Mouse (Mus musculus): ENCODE results near the gene Slc35c1.

The Slc35c1 gene

GRCm38 (mm10) chr2:92435023-92435422, 25.3 kb downstream of the Slc35c1 start:
- DNase-seq (ENCODE audit: low spot score in 2 of 2) = no peak

GRCm38 (mm10) chr2:92434375-92434745, 26.0 kb downstream of the Slc35c1 start:
- DNase-seq (ENCODE audit: low spot score in 2 of 2) = no peak

- peak; percentile 95 to 98 for DNase-seq (ENCODE audit: low spot score in 2 of 2)
These were observed 26.6 kb downstream of the Slc35c1 start, which contains the start of gene Cry2 for GRCm38 (mm10) chr2:92433578-92434374. Cry2 (minus strand) TSS chr2:92434043.

DNA sequence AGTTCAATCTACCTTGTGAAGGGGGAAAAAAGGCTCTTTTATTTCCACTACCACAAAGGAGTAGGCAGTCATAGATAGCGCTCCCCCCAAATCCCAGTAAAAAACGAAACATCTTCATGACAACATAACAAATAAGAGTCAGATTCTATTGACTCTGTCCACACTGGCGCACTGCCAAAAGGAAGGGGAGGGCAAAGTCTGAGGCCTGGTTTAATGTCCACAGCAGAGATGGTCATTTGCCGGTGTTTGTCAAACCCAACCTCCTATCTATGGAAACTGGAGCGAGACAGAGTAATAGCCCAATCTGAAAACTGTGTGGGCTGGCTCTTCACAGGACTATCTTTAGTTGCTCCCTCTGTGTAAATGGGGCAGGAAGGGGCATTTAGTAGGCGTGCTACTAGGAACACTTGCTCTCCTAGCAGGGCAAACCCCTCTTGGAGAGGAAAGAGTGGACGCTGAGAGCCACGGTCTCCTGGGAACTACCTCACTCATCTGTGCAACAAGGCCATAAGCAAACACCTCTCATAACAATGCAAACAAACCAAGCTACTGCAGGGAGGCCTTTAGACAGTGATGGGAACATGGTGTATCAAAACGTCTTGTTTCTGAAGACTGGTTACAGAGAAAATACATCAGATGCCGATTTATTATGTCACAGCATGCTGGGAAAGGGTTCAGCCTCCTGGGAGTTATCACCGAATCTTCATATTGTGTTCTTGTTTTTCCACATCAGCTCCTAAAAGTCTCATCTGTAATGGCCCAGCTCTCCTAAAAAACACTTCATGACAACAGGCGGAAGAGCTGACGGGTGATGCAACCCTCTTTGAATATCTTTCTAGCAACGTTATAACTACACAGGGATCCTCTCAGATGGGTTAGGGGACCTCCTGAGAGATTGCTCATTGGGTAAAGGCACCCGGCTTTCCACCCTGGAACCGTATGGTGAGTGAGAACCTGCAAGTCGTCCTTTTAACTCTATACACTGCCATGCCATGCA, 27.7 kb downstream of the Slc35c1 start:
- DNase-seq (ENCODE audit: low spot score in 2 of 2) = peak in 1 of 2 experiments; percentile 65

DNA sequence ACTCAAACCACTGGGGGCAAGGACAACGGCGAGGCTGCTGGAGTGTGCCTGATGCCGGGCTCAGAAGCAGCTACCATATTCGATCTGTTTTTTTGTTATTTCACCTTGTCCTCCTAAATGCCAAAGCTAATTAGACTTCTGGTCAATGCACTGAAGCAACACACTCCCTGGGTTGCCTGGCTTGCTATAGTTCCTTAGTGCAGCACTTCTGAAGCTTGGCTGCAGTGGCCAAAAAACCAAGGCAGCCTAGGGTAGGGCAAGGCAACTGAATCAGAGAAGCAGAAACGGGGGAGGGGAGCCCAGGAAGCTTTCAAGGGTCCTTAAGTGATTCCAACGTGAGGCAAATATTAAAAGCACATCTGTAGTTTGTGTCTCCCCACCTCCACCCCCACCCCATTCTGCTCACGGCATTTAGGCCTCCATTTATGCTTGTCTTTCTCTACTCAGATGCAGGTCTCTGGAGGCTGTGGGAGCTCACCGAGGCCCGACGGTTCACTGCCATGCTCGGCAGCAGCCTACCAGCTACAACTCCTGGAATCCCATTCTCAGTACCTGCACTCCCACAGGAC, 28.6 kb downstream of the Slc35c1 start:
- DNase-seq (ENCODE audit: low spot score in 2 of 2) = no peak

GRCm38 (mm10) chr2:92430723-92431541, 29.4 kb downstream of the Slc35c1 start:
- DNase-seq (ENCODE audit: low spot score in 2 of 2) = peak in 1 of 2 experiments; percentile 68

- DNase-seq (ENCODE audit: low spot score in 2 of 2) = no peak
These were observed 30.2 kb downstream of the Slc35c1 start for GRCm38 (mm10) chr2:92430089-92430488.

GRCm38 (mm10) chr2:92427882-92428281, 32.5 kb downstream of the Slc35c1 start:
- peak; percentile 72 to 85 for DNase-seq (ENCODE audit: low spot score in 2 of 2)

DNA sequence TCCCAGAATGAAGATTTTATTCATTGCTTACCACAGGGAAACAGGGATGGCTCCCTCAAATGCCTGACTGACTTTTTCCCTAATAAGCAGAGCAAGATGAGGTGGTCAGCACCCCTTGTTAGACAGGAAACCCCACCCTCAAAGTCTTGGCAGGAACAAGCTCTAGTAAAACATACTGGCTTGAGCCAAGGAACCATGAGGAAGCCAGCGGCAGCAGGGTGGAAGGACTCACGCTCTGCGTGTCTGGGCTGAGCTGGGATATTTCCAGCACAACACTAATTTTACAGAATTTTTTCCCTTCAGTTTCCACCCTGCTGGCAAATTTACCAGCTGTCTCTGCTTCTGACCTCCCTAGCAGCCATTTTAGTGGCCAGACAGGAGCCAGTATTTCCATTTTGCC, 33.9 kb downstream of the Slc35c1 start:
- DNase-seq (ENCODE audit: low spot score in 2 of 2) = peak in 1 of 2 experiments; percentile 64

DNA sequence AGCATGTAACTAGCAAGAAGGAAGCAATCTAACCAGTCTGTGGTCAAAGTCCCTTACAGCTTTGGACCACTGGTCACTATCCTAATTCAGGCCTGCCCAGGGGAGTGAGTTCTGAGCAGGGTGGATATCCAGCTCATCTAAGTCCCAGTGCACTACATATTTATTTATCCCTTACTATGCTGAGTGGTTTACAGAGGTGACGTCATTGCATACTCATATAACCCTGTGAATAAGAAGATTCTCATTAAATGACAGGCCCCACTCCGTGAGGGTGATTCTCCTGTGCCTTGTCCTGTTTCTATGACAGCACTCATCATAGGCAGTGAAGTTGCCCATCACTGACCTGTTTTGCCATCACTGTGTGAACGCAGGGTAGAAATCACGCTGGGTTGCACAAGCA, 35.0 kb downstream of the Slc35c1 start:
- DNase-seq (ENCODE audit: low spot score in 2 of 2) = no peak

DNA sequence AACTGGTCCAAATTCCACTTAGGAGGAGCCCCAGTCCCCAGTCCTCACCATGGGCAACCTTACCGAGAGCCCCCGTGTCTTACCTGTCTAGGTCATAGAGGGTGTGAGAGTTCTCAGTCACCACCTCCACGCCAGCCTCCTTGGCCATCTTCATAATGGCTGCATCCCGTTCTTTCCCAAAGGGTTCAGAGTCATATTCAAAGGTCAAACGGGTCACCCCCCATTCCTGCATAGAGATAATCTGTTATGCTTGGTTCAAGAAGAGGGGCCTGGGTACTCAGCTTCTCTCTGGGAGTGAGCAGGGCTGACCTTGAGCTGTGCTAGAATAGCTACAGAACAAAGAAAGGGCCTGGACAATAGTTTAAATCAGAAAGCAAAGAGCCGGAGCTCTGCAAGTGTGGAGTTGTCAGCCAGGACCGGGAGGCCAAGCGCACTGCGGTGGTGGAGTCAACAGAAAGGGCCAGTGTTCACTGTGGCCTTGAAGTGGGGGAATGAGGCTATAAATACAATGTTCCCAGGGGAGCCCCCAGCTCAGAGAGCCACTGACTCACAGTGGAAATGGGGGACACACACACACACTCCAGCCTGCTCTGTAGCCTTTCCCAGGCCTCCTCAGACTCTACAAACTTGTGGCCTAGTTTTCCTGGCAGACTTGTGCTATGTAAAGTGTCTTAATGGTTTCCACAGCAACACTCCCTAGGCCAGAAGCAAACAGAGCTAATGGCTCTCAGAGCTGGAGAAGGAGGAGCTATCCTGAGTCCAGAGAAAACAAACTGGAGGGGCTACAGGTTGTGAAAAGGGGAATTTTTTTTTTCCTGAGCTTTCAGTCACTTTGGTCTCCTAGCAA, 35.7 kb downstream of the Slc35c1 start:
- no peak for DNase-seq (ENCODE audit: low spot score in 2 of 2)

GRCm38 (mm10) chr2:92423702-92424461, 36.5 kb downstream of the Slc35c1 start:
- peak; percentile 95 to 97 for DNase-seq (ENCODE audit: low spot score in 2 of 2)

DNA sequence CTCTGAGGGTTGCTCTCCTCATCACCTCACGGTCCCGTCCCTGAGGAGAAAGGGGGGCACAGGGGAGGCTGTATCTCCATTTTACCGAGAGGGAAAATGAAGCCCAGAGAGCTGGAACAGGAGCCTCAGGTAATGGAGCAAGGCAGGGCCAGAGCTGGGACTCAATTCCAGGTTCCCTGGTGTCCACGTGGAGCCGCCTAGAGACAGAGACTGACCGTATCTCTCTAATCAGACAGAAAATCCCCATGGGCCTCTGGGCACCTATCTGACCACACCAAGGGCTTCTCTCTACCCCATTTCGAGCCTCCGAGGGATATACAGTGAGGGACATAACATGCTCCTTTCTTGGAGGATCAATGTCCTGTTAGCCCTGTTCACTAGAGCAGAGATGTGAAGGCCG, 37.2 kb downstream of the Slc35c1 start:
- DNase-seq (ENCODE audit: low spot score in 2 of 2) = no peak

DNA sequence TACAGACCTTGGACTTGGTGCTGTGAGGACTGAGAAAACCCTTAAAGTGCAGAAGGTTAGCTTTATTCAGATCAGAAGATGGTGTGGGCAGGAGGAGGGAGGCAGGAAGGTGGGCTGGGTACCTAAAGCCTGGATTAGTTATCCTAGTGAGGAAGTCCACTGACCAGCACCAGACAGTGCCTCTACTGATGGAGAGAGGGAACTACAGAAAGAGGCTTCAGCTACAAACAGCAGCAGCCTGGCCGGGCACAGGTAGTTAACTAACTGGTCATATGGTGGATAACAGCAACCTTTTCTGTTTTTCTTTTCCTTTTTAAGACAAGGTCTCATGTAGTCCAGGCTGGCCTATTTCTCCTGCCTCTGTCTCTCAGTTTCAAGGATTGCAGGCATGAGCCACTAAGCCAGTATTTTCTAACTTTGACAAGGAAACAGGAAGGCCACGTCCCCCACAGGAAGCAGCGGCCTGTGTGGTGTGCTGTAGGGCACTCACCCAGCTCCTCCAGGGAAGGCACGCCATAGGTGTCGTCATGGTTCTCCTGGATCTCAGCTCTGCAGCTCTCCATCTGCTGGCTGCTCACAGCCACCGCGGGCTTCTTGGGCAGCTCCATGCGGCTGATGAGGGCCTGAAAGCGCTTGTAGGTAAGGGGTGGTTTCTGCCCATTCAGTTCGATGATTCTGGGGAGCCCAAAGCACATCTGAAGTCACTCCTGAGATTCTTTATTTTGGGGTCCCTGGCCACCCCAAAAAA, 37.8 kb downstream of the Slc35c1 start:
- no peak for DNase-seq (ENCODE audit: low spot score in 2 of 2)

DNA sequence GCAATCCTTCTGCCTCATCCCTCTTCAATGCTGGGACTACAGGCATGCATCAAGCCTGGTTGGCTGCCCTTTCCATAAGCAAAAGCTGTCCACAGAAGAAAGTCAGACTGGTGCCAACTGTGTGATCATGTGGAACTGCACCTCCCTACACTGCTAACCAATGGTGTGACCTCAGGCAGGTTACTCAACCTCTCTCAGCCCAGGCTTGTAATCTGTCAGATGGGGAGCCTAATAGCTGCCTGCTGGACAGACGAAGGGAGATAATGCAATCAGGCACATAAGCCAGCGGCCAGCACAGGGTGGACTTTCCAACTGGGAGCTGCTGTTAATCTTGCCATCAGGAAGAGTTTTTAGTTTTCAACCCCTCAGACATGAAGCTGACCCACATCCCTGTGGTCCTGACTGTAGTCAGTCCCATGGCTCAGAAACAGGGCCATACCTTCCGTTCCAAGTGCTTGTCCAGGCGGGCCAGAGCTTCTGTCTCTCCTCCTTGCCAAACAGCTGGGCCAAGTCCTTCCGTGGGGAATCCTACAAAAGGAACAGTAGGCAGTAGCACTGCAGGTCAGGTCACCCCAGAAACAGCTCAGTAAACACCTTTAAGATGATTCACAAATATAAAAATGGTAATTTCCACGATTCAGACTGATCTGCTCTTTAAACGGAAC, 38.5 kb downstream of the Slc35c1 start:
- no peak for DNase-seq (ENCODE audit: low spot score in 2 of 2)

GRCm38 (mm10) chr2:92411705-92412104, 48.6 kb downstream of the Slc35c1 start:
- no peak for DNase-seq (ENCODE audit: low spot score in 2 of 2)

DNA sequence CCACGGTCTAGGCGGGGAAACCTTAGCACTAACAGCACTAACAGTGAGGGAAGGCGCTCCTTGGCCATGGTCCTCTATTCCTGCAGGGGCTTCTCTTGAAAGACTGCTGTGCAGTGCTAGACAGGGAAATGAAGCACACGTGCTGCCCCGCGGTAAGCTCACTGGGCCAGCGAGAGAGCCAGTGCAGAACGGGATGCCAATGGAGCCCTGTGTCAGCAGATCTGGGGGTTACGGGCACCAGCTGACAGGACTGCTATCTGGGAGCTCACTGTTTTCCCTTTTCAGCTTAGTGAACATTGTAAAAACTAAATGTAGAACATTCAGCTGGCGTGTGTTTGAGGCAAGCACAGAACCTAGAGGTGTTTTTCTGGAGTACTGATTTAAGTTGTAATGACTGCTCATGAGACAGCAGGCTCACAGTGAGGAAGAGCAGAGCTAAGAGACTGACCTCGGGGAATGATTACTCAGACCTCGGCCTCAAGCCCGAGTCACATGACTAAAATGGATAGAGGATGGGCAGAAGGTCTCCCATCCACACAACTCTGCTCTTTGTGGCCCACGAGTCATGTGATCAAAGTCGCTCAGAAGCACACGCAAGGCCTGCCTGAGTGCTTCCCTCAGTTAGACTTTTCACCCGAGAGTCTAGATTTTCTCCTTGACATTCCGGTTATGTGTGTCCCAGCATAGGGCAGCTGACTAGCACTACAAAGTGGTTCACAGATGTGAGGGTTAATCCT, 51.9 kb downstream of the Slc35c1 start:
- no peak for DNase-seq (ENCODE audit: low spot score in 2 of 2)

DNA sequence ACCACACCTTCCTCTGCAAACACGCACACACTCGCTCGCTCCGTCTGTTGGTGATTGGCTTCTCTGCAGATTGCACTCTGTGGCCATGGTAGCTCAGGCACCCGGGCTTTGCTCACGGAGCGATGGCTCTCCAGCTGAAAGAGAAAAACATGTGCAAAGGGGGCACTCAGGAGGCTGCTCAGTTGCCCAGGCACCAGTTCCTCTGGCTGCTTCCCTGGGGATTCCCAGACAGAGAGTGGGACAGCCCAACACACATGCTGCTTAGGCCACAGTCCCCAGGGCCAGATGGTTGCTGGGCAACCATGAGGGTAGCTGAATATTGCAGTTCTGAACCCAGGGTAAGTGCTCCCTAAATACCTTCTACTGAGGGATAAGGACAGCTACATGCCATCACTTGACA, 54.7 kb downstream of the Slc35c1 start:
- DNase-seq (ENCODE audit: low spot score in 2 of 2) = no peak

Data from urinary bladder, adult 18-20 months (tissue).